Comparison of ENCODE assay signal across 22 mouse cellular contexts in the genomic region with DNA sequence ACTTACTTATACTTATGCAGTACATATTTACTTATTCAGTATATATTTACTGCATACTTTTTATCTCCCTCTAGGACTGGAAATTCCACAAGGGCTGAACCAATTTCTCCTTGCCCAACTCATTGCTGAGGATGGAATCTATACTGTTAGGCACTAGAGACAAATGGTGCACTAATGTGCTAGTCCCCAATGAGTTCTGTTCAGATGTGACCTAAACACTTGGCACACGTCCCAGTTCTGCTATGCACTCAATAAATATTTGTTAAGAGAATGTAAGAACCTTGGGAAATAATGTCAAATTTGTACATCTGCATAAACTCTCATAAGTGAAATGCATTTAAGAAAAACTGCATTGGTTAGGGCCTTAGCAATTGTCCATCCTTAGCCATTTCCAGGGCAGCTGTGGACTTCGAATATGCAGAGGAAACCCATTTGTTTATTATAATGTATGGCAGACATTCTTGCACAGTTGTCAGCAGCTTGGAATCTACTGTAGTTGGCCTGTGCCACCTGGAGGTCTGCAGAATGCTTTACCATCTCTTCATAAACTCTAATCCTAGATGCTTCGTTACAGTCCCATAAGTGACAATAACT. TPM values are rescaled to one million over a fixed set of nuclear protein-coding genes. Genes with fewer than 3 reads are reported as not detected.
A peak's percentile ranks its signal among the peaks of the same experiment; 100 is the strongest.
DNase-seq lines count a peak whose midpoint lies in the region; ATAC-seq and TF ChIP-seq lines count a peak whose summit lies in the region.
"Had no signal": no experiment of that assay in that cellular context is flagged by ENCODE, and none has a peak within 500 bp of the region (broad histone marks: within the 10 kb centered on the region; RNA-seq: fewer than 3 reads in every experiment).

No protein-coding gene starts in this region.

- H3K4me2 ChIP-seq in heart, embryonic 15.5 days: no peak overlapping the region
- H3K4me2 ChIP-seq in lung, postnatal 0 days (replicated peaks; ENCODE audit: low read depth, low read length): no peak overlapping the region
- no peak overlapping the region for H3K4me2 ChIP-seq in intestine, embryonic 16.5 days (ENCODE audit: low read depth, low read length)
- H3K4me2 ChIP-seq: forebrain, embryonic 13.5 days; limb, embryonic 15.5 days; liver, embryonic 15.5 days; midbrain, embryonic 12.5 days; neural tube, embryonic 12.5 days had no signal

- TF ChIP-seq EP300 in lung, postnatal 0 days (IDR thresholded peaks at IDR 0.05): no peak

- no peak overlapping the region for H3K9ac ChIP-seq in heart, embryonic 15.5 days
- H3K9ac ChIP-seq in lung, postnatal 0 days (replicated peaks; ENCODE audit: low read depth): no peak overlapping the region
- H3K9ac ChIP-seq in intestine, embryonic 16.5 days (ENCODE audit: low read depth, low read length): no peak overlapping the region
- H3K9ac ChIP-seq: forebrain, embryonic 13.5 days; limb, embryonic 15.5 days; liver, embryonic 15.5 days; midbrain, embryonic 12.5 days; neural tube, embryonic 12.5 days had no signal

- intact Hi-C loops in left cerebral cortex, postnatal 25 days (cut with DNase I): no loop called here

- no peaks in the 10 kb centered on the region for H3K36me3 ChIP-seq in heart, embryonic 15.5 days
- H3K36me3 ChIP-seq in lung, postnatal 0 days (ENCODE audit: insufficient read depth, low read length): no peaks in the 10 kb centered on the region
- no peaks in the 10 kb centered on the region for H3K36me3 ChIP-seq in intestine, embryonic 16.5 days (ENCODE audit: control insufficient read depth, insufficient read depth, low read length)
- H3K36me3 ChIP-seq: neural tube, embryonic 12.5 days had no signal

- no peak for TF ChIP-seq POLR2A in lung, adult 2 months (IDR thresholded peaks at IDR 0.05; ENCODE audit: borderline replicate concordance, extremely low read depth, low read depth, low read length)

- WGBS in heart, embryonic 15.5 days: 62% methylated on average over 3 of the region's 3 CpGs
- WGBS in lung, postnatal 0 days: 28% methylated on average over 3 of the region's 3 CpGs
- WGBS in lung, adult 2 months: 48% methylated on average over 3 of the region's 3 CpGs
- WGBS in intestine, embryonic 16.5 days: 51% methylated on average over 3 of the region's 3 CpGs

- H3K27ac ChIP-seq in heart, embryonic 15.5 days: 0 out of 2 replicates have a peak overlapping the region, but pooled peaks have one; percentile 43
- no peak overlapping the region for H3K27ac ChIP-seq in lung, postnatal 0 days (ENCODE audit: low read length)
- peak overlapping the region; percentile 77 for H3K27ac ChIP-seq in intestine, embryonic 16.5 days (ENCODE audit: low read length)
- H3K27ac ChIP-seq: forebrain, embryonic 13.5 days; hindbrain, embryonic 10.5 days; hindbrain, postnatal 0 days; limb, embryonic 15.5 days; liver, embryonic 15.5 days; midbrain, embryonic 12.5 days; neural tube, embryonic 12.5 days had no signal

- no peaks in the 10 kb centered on the region for H3K27me3 ChIP-seq in heart, embryonic 15.5 days
- no peaks in the 10 kb centered on the region for H3K27me3 ChIP-seq in lung, postnatal 0 days (replicated peaks; ENCODE audit: insufficient read depth, low read length)
- H3K27me3 ChIP-seq in intestine, embryonic 16.5 days (replicated peaks; ENCODE audit: control insufficient read depth, insufficient read depth, low read length): no peaks in the 10 kb centered on the region
- H3K27me3 ChIP-seq: CH12.LX; forebrain, embryonic 13.5 days; limb, embryonic 15.5 days; liver, embryonic 15.5 days; midbrain, embryonic 12.5 days; neural tube, embryonic 12.5 days had no signal

- peaks cover 35% of the 10 kb centered on the region for H3K4me1 ChIP-seq in heart, embryonic 15.5 days (replicated peaks)
- H3K4me1 ChIP-seq in lung, postnatal 0 days (ENCODE audit: insufficient read depth, low read depth, low read length): peaks cover 5% of the 10 kb centered on the region; the same call in 1 of the 2 replicates
- H3K4me1 ChIP-seq in lung, adult 2 months (ENCODE audit: control insufficient read depth, insufficient read depth, low read length): no peaks in the 10 kb centered on the region
- H3K4me1 ChIP-seq in intestine, embryonic 16.5 days (ENCODE audit: control insufficient read depth, insufficient read depth, low read length): peaks cover 11% of the 10 kb centered on the region; the same call in 1 of the 2 replicates
- H3K4me1 ChIP-seq: liver, embryonic 15.5 days had no signal

- no peak overlapping the region for H3K4me3 ChIP-seq in heart, embryonic 15.5 days
- H3K4me3 ChIP-seq in lung, postnatal 0 days (ENCODE audit: low read depth, low read length): no peak overlapping the region
- no peak overlapping the region for H3K4me3 ChIP-seq in lung, adult 2 months (replicated peaks; ENCODE audit: extremely low read depth, low read depth, low read length)
- no peak overlapping the region for H3K4me3 ChIP-seq in intestine, embryonic 16.5 days (ENCODE audit: low read length)
- H3K4me3 ChIP-seq: erythroblast, embryonic 14.5 days; forebrain, embryonic 13.5 days; hindbrain, embryonic 10.5 days; limb, embryonic 15.5 days; liver, embryonic 15.5 days; midbrain, embryonic 12.5 days; neural tube, embryonic 12.5 days had no signal

- DNase-seq in heart, postnatal 4 days: no peak
- peak; percentile 47 for DNase-seq in lung, postnatal 0 days (ENCODE audit: low spot score)
- no peak for DNase-seq in lung, adult 2 months
- no peak for DNase-seq in left cerebral cortex, postnatal 25 days (ENCODE audit: low spot score in 2 of 2)
- DNase-seq: adrenal gland, adult 8-10 months; cerebellum, adult 8-10 months; gastrocnemius, postnatal 25 days; kidney, adult 9 months; thymus, postnatal 36 days had no signal

- TF ChIP-seq CTCF in lung, postnatal 0 days (IDR thresholded peaks at IDR 0.05): no peak
- no peak for TF ChIP-seq CTCF in lung, adult 2 months (IDR thresholded peaks at IDR 0.05; ENCODE audit: insufficient read depth, low read length)

- ATAC-seq in heart, embryonic 15.5 days (replicated peaks; ENCODE audit: insufficient number of reproducible peaks, insufficient read depth, low FRiP score, low read depth): no peak
- ATAC-seq in lung, postnatal 0 days: no peak
- ATAC-seq in intestine, embryonic 16.5 days: peak; percentile 77
- ATAC-seq in activated CD4-positive, CD25-positive, alpha-beta regulatory T cell, adult 4 months: no peak
- ATAC-seq: forebrain, embryonic 13.5 days; hindbrain, postnatal 0 days had no signal

- no peaks in the 10 kb centered on the region for H3K9me3 ChIP-seq in heart, embryonic 15.5 days (replicated peaks)
- no peaks in the 10 kb centered on the region for H3K9me3 ChIP-seq in lung, postnatal 0 days (ENCODE audit: low read length)
- no peaks in the 10 kb centered on the region for H3K9me3 ChIP-seq in intestine, embryonic 16.5 days (ENCODE audit: control insufficient read depth, low read length)
- H3K9me3 ChIP-seq: forebrain, embryonic 13.5 days; hindbrain, embryonic 10.5 days; limb, embryonic 15.5 days; liver, embryonic 15.5 days; midbrain, embryonic 12.5 days; neural tube, embryonic 12.5 days had no signal

RNA-seq across cellular contexts. Expression of a gene that starts 49.8 kb away (rescaled TPM):
- polyA plus RNA-seq in heart, embryonic 15.5 days (2015; fragmentation: Nextera tagmentation; extraction: Ambion mirVana): 40.1 and 45.3 TPM in 2 replicates
- total RNA-seq in heart, postnatal 4 days (2021): 10 to 100 TPM; 62.7 to 65.0 TPM
- polyA plus RNA-seq in lung, postnatal 0 days (2015; fragmentation: Nextera tagmentation; extraction: Ambion mirVana): 29.3 and 34.2 TPM in 2 replicates
- 81.4 and 87.7 TPM in 2 replicates for polyA plus RNA-seq in lung, adult 2 months (2012; rRNA removed)
- polyA plus RNA-seq in intestine, embryonic 16.5 days (2015; fragmentation: Nextera tagmentation; extraction: Ambion mirVana): 44.6 and 48.5 TPM in 2 replicates
- 10 to 100 TPM; 50.6 to 51.7 TPM for total RNA-seq in left cerebral cortex, postnatal 25 days (2021)
- under 1 TPM; 0.21 to 0.38 TPM for polyA plus RNA-seq in activated CD4-positive, CD25-positive, alpha-beta regulatory T cell, adult 4 months (2017; shearing (Covaris generic))
- total RNA-seq: monocyte, adult 5-6 weeks had no signal

Comparison
In these comparisons a context has a peak if more than half of its experiments do, and no peak if none do; other contexts are left out.
1. RNA of a gene that starts 49.8 kb away (polyA plus RNA-seq): 81.4 to 87.7 TPM in lung, adult 2 months, 44.6 to 48.5 TPM in intestine, embryonic 16.5 days, 40.1 to 45.3 TPM in heart, embryonic 15.5 days and 29.3 to 34.2 TPM in lung, postnatal 0 days; 0.21 to 0.38 TPM in activated CD4-positive, CD25-positive, alpha-beta regulatory T cell, adult 4 months; every median in the first group is over 10 times any median in the second.